ENCODE assay signal across 16 mouse cellular contexts in genomic region chr19:10173844-10174539, GRCm38 (mm10). TPM values are rescaled to one million over a fixed set of nuclear protein-coding genes. Genes with fewer than 3 reads are reported as not detected.
DNase-seq lines count a peak whose midpoint lies in the region; ATAC-seq and TF ChIP-seq lines count a peak whose summit lies in the region.
"Had no signal": no experiment of that assay in that cellular context is flagged by ENCODE, and none has a peak within 500 bp of the region (broad histone marks: within the 10 kb centered on the region; RNA-seq: fewer than 3 reads in every experiment).

No protein-coding gene starts in this region.

- no peaks in the 10 kb centered on the region for H3K36me3 ChIP-seq in intestine, embryonic 14.5 days (ENCODE audit: control insufficient read depth, insufficient read depth, low read length)
- H3K36me3 ChIP-seq in intestine, embryonic 16.5 days (ENCODE audit: control insufficient read depth, insufficient read depth, low read length) = no peaks in the 10 kb centered on the region
- no peaks in the 10 kb centered on the region for H3K36me3 ChIP-seq in liver, embryonic 13.5 days
- H3K36me3 ChIP-seq in forebrain, embryonic 16.5 days (ENCODE audit: control insufficient read depth, insufficient read depth) = no peaks in the 10 kb centered on the region
- H3K36me3 ChIP-seq: heart, embryonic 15.5 days had no signal

- no peak for TF ChIP-seq CTCF in bone marrow, adult 2 months (IDR thresholded peaks at IDR 0.05; ENCODE audit: control insufficient read depth, insufficient read depth, low read length)

- no peaks in the 10 kb centered on the region for H3K27me3 ChIP-seq in intestine, embryonic 14.5 days (replicated peaks; ENCODE audit: control insufficient read depth, insufficient read depth, low read length)
- H3K27me3 ChIP-seq in intestine, embryonic 16.5 days (replicated peaks; ENCODE audit: control insufficient read depth, insufficient read depth, low read length) = no peaks in the 10 kb centered on the region
- H3K27me3 ChIP-seq in liver, embryonic 13.5 days = no peaks in the 10 kb centered on the region
- no peaks in the 10 kb centered on the region for H3K27me3 ChIP-seq in forebrain, embryonic 16.5 days (replicated peaks; ENCODE audit: control insufficient read depth, insufficient read depth, low read length)
- H3K27me3 ChIP-seq: heart, embryonic 15.5 days had no signal

- no peak for TF ChIP-seq POLR2A in bone marrow, adult 2 months (IDR thresholded peaks at IDR 0.05; ENCODE audit: borderline replicate concordance, control insufficient read depth, low read depth, low read length)

- H3K9me3 ChIP-seq in intestine, embryonic 14.5 days (ENCODE audit: control insufficient read depth, low read length) = no peaks in the 10 kb centered on the region
- no peaks in the 10 kb centered on the region for H3K9me3 ChIP-seq in intestine, embryonic 16.5 days (ENCODE audit: control insufficient read depth, low read length)
- H3K9me3 ChIP-seq in liver, embryonic 13.5 days (replicated peaks) = no peaks in the 10 kb centered on the region
- H3K9me3 ChIP-seq in forebrain, embryonic 16.5 days (ENCODE audit: control insufficient read depth, low read length) = no peaks in the 10 kb centered on the region
- H3K9me3 ChIP-seq: heart, embryonic 15.5 days had no signal

- 87% methylated on average over 7 of the region's 7 CpGs for WGBS in intestine, embryonic 14.5 days
- 87% methylated on average over 7 of the region's 7 CpGs for WGBS in intestine, embryonic 16.5 days
- WGBS in bone marrow, adult 2 months = 16% methylated on average over 7 of the region's 7 CpGs
- WGBS in liver, embryonic 13.5 days (ENCODE audit: insufficient replicate concordance) = 60% methylated on average over 7 of the region's 7 CpGs
- WGBS in forebrain, embryonic 16.5 days = 94% methylated on average over 7 of the region's 7 CpGs

- no peak overlapping the region for H3K27ac ChIP-seq in intestine, embryonic 14.5 days (ENCODE audit: low read depth)
- no peak overlapping the region for H3K27ac ChIP-seq in intestine, embryonic 16.5 days (ENCODE audit: low read length)
- H3K27ac ChIP-seq in bone marrow, adult 2 months (ENCODE audit: control insufficient read depth, insufficient read depth, low read depth, low read length, poor library complexity) = peak overlapping the region; percentile 52
- H3K27ac ChIP-seq in liver, embryonic 13.5 days = peak overlapping the region; percentile 94
- H3K27ac ChIP-seq in forebrain, embryonic 16.5 days (ENCODE audit: low read length) = no peak overlapping the region
- H3K27ac ChIP-seq: heart, embryonic 15.5 days; hindbrain, embryonic 14.5 days had no signal

- DNase-seq in intestine, embryonic 14.5 days (ENCODE audit: low spot score) = peak; percentile 15
- no peak for DNase-seq in liver, embryonic 13.5 days
- DNase-seq in cerebellum, adult 11 months = no peak
- DNase-seq in adrenal gland, adult 8-10 months = no peak
- DNase-seq: cerebellum, adult 18-20 months; embryo, embryonic 11 days; kidney, adult 18-20 months; lung, postnatal 4 days; right cerebral cortex, postnatal 25 days; thymus, postnatal 4 days had no signal

- H3K4me2 ChIP-seq in intestine, embryonic 14.5 days (ENCODE audit: low read length) = no peak overlapping the region
- no peak overlapping the region for H3K4me2 ChIP-seq in intestine, embryonic 16.5 days (ENCODE audit: low read depth, low read length)
- peak overlapping the region; percentile 63 for H3K4me2 ChIP-seq in liver, embryonic 13.5 days
- H3K4me2 ChIP-seq in forebrain, embryonic 16.5 days (ENCODE audit: low read length) = no peak overlapping the region
- H3K4me2 ChIP-seq: heart, embryonic 15.5 days; hindbrain, embryonic 14.5 days had no signal

- no peaks in the 10 kb centered on the region for H3K4me1 ChIP-seq in intestine, embryonic 14.5 days (replicated peaks; ENCODE audit: control insufficient read depth, insufficient read depth, low read length)
- H3K4me1 ChIP-seq in intestine, embryonic 16.5 days (ENCODE audit: control insufficient read depth, insufficient read depth, low read length) = no peaks in the 10 kb centered on the region
- peaks cover 11% of the 10 kb centered on the region for H3K4me1 ChIP-seq in bone marrow, adult 2 months (ENCODE audit: control insufficient read depth, insufficient read depth, low read length)
- peaks cover 68% of the 10 kb centered on the region for H3K4me1 ChIP-seq in liver, embryonic 13.5 days (replicated peaks)
- H3K4me1 ChIP-seq in forebrain, embryonic 16.5 days (replicated peaks; ENCODE audit: control insufficient read depth, insufficient read depth, low read length) = no peaks in the 10 kb centered on the region

- H3K9ac ChIP-seq in intestine, embryonic 14.5 days (ENCODE audit: low read length) = no peak overlapping the region
- no peak overlapping the region for H3K9ac ChIP-seq in intestine, embryonic 16.5 days (ENCODE audit: low read depth, low read length)
- H3K9ac ChIP-seq in liver, embryonic 13.5 days = peak overlapping the region; percentile 62
- no peak overlapping the region for H3K9ac ChIP-seq in forebrain, embryonic 16.5 days (replicated peaks; ENCODE audit: low read depth, low read length)
- H3K9ac ChIP-seq: heart, embryonic 15.5 days; hindbrain, embryonic 14.5 days had no signal

- no peak overlapping the region for H3K4me3 ChIP-seq in intestine, embryonic 14.5 days (ENCODE audit: low read depth, low read length)
- no peak overlapping the region for H3K4me3 ChIP-seq in intestine, embryonic 16.5 days (ENCODE audit: low read length)
- no peak overlapping the region for H3K4me3 ChIP-seq in bone marrow, adult 2 months (replicated peaks; ENCODE audit: control insufficient read depth, low read depth, low read length)
- no peak overlapping the region for H3K4me3 ChIP-seq in liver, embryonic 13.5 days (replicated peaks)
- H3K4me3 ChIP-seq in forebrain, embryonic 16.5 days (replicated peaks; ENCODE audit: low read length) = no peak overlapping the region
- H3K4me3 ChIP-seq: heart, embryonic 15.5 days had no signal

- no peak for ATAC-seq in intestine, embryonic 14.5 days (replicated peaks; ENCODE audit: low FRiP score, low TSS enrichment, low read depth)
- ATAC-seq in intestine, embryonic 16.5 days = no peak
- no peak for ATAC-seq in liver, embryonic 13.5 days (ENCODE audit: low read depth)
- peak; percentile 45; the same call in 1 of the 2 replicates for ATAC-seq in monocyte, adult 5-6 weeks (replicated peaks; ENCODE audit: insufficient number of reproducible peaks, low FRiP score, low TSS enrichment, poor library complexity, severe bottlenecking)
- ATAC-seq in forebrain, embryonic 16.5 days = no peak

RNA-seq across cellular contexts. Expression of gene Fads1, which starts 8.7 kb away (rescaled TPM):
- 134 and 142 TPM in 2 replicates for polyA plus RNA-seq in intestine, embryonic 14.5 days (2014; fragmentation: Nextera tagmentation; extraction: Ambion mirVana)
- 146 and 154 TPM in 2 replicates for polyA plus RNA-seq in intestine, embryonic 16.5 days (2015; fragmentation: Nextera tagmentation; extraction: Ambion mirVana)
- 20.9 and 24.8 TPM in 2 replicates for polyA plus RNA-seq in bone marrow, adult 2 months (2011; ENCODE audit: insufficient read depth, insufficient read length, low replicate concordance, missing spikeins)
- polyA plus RNA-seq in liver, embryonic 13.5 days (2015; fragmentation: Nextera tagmentation; extraction: Ambion mirVana) = 60.2 and 77.5 TPM in 2 replicates
- 2.2 to 5.1 TPM (median 2.3 TPM) in 3 replicates for total RNA-seq in monocyte, adult 5-6 weeks (2017)
- polyA plus RNA-seq in forebrain, embryonic 16.5 days (2015; fragmentation: Nextera tagmentation; extraction: Ambion mirVana) = 171 and 179 TPM in 2 replicates
- 1,000 to 10,000 TPM in 2 of 4 experiments, 100 to 1,000 TPM in 2; 923 to 1,535 (median 1,260) TPM for total RNA-seq in adrenal gland, adult 8-10 months (2022)

RNA-seq across cellular contexts. Expression of gene Tmem258, which starts 29.8 kb away (rescaled TPM):
- 462 and 499 TPM in 2 replicates for polyA plus RNA-seq in intestine, embryonic 14.5 days (2014; fragmentation: Nextera tagmentation; extraction: Ambion mirVana)
- polyA plus RNA-seq in intestine, embryonic 16.5 days (2015; fragmentation: Nextera tagmentation; extraction: Ambion mirVana) = 466 and 467 TPM in 2 replicates
- polyA plus RNA-seq in bone marrow, adult 2 months (2011; ENCODE audit: insufficient read depth, insufficient read length, low replicate concordance, missing spikeins) = 54.6 and 126 TPM in 2 replicates
- polyA plus RNA-seq in liver, embryonic 13.5 days (2015; fragmentation: Nextera tagmentation; extraction: Ambion mirVana) = 332 and 375 TPM in 2 replicates
- total RNA-seq in monocyte, adult 5-6 weeks (2017) = 129 to 133 TPM (median 132 TPM) in 3 replicates
- 324 and 352 TPM in 2 replicates for polyA plus RNA-seq in forebrain, embryonic 16.5 days (2015; fragmentation: Nextera tagmentation; extraction: Ambion mirVana)
- total RNA-seq in adrenal gland, adult 8-10 months (2022) = 100 to 1,000 TPM; 131 to 198 (median 144) TPM

RNA-seq across cellular contexts. Expression of gene Fen1, which starts 30.0 kb away (rescaled TPM):
- 93.8 and 95.6 TPM in 2 replicates for polyA plus RNA-seq in intestine, embryonic 14.5 days (2014; fragmentation: Nextera tagmentation; extraction: Ambion mirVana)
- polyA plus RNA-seq in intestine, embryonic 16.5 days (2015; fragmentation: Nextera tagmentation; extraction: Ambion mirVana) = 77.9 and 87.8 TPM in 2 replicates
- polyA plus RNA-seq in bone marrow, adult 2 months (2011; ENCODE audit: insufficient read depth, insufficient read length, low replicate concordance, missing spikeins) = 64.3 and 77.3 TPM in 2 replicates
- 190 and 208 TPM in 2 replicates for polyA plus RNA-seq in liver, embryonic 13.5 days (2015; fragmentation: Nextera tagmentation; extraction: Ambion mirVana)
- 31.8 to 42.7 TPM (median 41.9 TPM) in 3 replicates for total RNA-seq in monocyte, adult 5-6 weeks (2017)
- 47.4 and 48.9 TPM in 2 replicates for polyA plus RNA-seq in forebrain, embryonic 16.5 days (2015; fragmentation: Nextera tagmentation; extraction: Ambion mirVana)
- 10 to 100 TPM; 10.8 to 19.1 (median 14.1) TPM for total RNA-seq in adrenal gland, adult 8-10 months (2022)

Comparison
In these comparisons a context has a peak if more than half of its experiments do, and no peak if none do; other contexts are left out.
1. H3K27ac ChIP-seq: peak in bone marrow, adult 2 months (single experiment) and liver, embryonic 13.5 days (single experiment); none in intestine, embryonic 14.5 days (single experiment), intestine, embryonic 16.5 days (single experiment) and forebrain, embryonic 16.5 days (single experiment).